Mouse (Mus musculus) 416B (cell line): ENCODE measurements at regions not wholly inside any gene's neighbourhood (a gene's known extent, or its start where the extent isn't known, plus 50 kb on each side); places are given as distances from the start of the nearest gene placed in this dataset.

ENCODE experiments used
- DNase-seq: peaks from one replicate; pipeline ENCODE4 v3.0.0; 2011; ENCODE audit warnings: low read depth

- no peak for DNase-seq
Measured at GRCm38 (mm10) chr1:125156093-125156492, 279.4 kb downstream of the Actr3 start.

- no peak for DNase-seq
Measured at GRCm38 (mm10) chr1:125149817-125150216, 285.7 kb downstream of the Actr3 start.

GRCm38 (mm10) chr1:125123861-125124260, 311.7 kb downstream of the Actr3 start:
- no peak for DNase-seq

- no peak for DNase-seq
Measured at GRCm38 (mm10) chr1:125100596-125100995, 334.9 kb downstream of the Actr3 start.

- DNase-seq: no peak
Measured at GRCm38 (mm10) chr1:125084906-125085305, 350.6 kb downstream of the Actr3 start.

GRCm38 (mm10) chr1:125039572-125040326, 395.8 kb downstream of the Actr3 start:
- no peak for DNase-seq

- DNase-seq: no peak
Measured at GRCm38 (mm10) chr1:125013301-125013700, 422.2 kb downstream of the Actr3 start.

GRCm38 (mm10) chr1:125011893-125012292, 423.6 kb downstream of the Actr3 start:
- no peak for DNase-seq

- no peak for DNase-seq
Measured at GRCm38 (mm10) chr1:124997577-124997976, 437.9 kb downstream of the Actr3 start.

- DNase-seq: no peak
Measured at GRCm38 (mm10) chr1:124950849-124951248, 484.7 kb downstream of the Actr3 start.

GRCm38 (mm10) chr1:124904373-124904772, 531.2 kb downstream of the Actr3 start:
- no peak for DNase-seq

- DNase-seq: no peak
Measured at GRCm38 (mm10) chr1:124871148-124871547, 564.4 kb downstream of the Actr3 start.

- no peak for DNase-seq
Measured at GRCm38 (mm10) chr1:124866248-124866647, 569.3 kb downstream of the Actr3 start.

- peak; percentile 15 for DNase-seq
Measured at GRCm38 (mm10) chr1:124845681-124846080, 589.8 kb downstream of the Actr3 start.

GRCm38 (mm10) chr1:124825717-124826116, 609.8 kb downstream of the Actr3 start:
- DNase-seq: no peak

- DNase-seq: no peak
Measured at GRCm38 (mm10) chr1:124793026-124793425, 642.5 kb downstream of the Actr3 start.

GRCm38 (mm10) chr1:124790646-124791045, 644.9 kb downstream of the Actr3 start:
- no peak for DNase-seq

- DNase-seq: no peak
Measured at GRCm38 (mm10) chr1:124790130-124790529, 645.4 kb downstream of the Actr3 start.

GRCm38 (mm10) chr1:124783066-124783465, 652.5 kb downstream of the Actr3 start:
- DNase-seq: no peak

GRCm38 (mm10) chr1:124777685-124778084, 657.8 kb downstream of the Actr3 start:
- no peak for DNase-seq

GRCm38 (mm10) chr1:124756721-124757120, 678.8 kb downstream of the Actr3 start:
- no peak for DNase-seq

- no peak for DNase-seq
Measured at GRCm38 (mm10) chr1:124739777-124740176, 694.4 kb upstream of the Dpp10 start.

GRCm38 (mm10) chr1:124730364-124730763, 685.0 kb upstream of the Dpp10 start:
- DNase-seq: no peak

GRCm38 (mm10) chr1:124718065-124718464, 672.7 kb upstream of the Dpp10 start:
- DNase-seq: peak; percentile 46
